Mouse (Mus musculus) C2C12 (cell line): ENCODE measurements around the gene Zfp879. TPM values are rescaled to one million over a fixed set of nuclear protein-coding genes. Genes with fewer than 3 reads are reported as not detected.

ENCODE experiments used
- H3K27me3 ChIP-seq: one replicate; pipeline ENCODE4 v1.6.1; 2011; ENCODE audit not compliant: control insufficient read depth, insufficient read depth, insufficient read length
- H3K36me3 ChIP-seq: one replicate; pipeline ENCODE4 v1.6.1; 2011; ENCODE audit not compliant: control insufficient read depth, insufficient read depth
- H3K4me3 ChIP-seq: one replicate; pipeline ENCODE4 v1.5.1; 2011; ENCODE audit warnings: mild to moderate bottlenecking, control low read depth; ENCODE audit not compliant: poor library complexity, insufficient read depth, severe bottlenecking
- H3K79me2 ChIP-seq: one replicate; pipeline ENCODE4 v1.6.1; 2011; ENCODE audit not compliant: control insufficient read depth, insufficient read depth
- H3K79me3 ChIP-seq: one replicate; pipeline ENCODE4 v1.6.1; 2011; ENCODE audit warnings: low read depth, control low read depth
- H3ac ChIP-seq: one replicate; pipeline ENCODE3; 2011; ENCODE audit warnings: low read depth; ENCODE audit not compliant: control insufficient read depth, insufficient read length
- CEBPB ChIP-seq: IDR thresholded peaks from one replicate; pipeline ENCODE4 v1.6.1; 2011; ENCODE audit warnings: low read depth, mild to moderate bottlenecking, control low read depth, moderate library complexity
- CTCF ChIP-seq: IDR thresholded peaks from one replicate; pipeline ENCODE4 v1.5.1; 2011; ENCODE audit not compliant: control insufficient read depth, insufficient read depth, insufficient read length
- FOSL1 ChIP-seq: IDR thresholded peaks from one replicate; pipeline ENCODE4 v1.8.0; 2011; ENCODE audit warnings: mild to moderate bottlenecking, low read length; ENCODE audit not compliant: poor library complexity, insufficient read depth, severe bottlenecking
- MAX ChIP-seq: IDR thresholded peaks from one replicate; pipeline ENCODE4 v1.6.1; 2011; ENCODE audit warnings: mild to moderate bottlenecking, control low read depth
- MYOD1 ChIP-seq: IDR thresholded peaks from one replicate; pipeline ENCODE4 v1.6.1; 2011; ENCODE audit warnings: low read depth; ENCODE audit not compliant: control insufficient read depth, insufficient read length
- MYOG ChIP-seq: IDR thresholded peaks from one replicate; pipeline ENCODE4 v1.6.1; 2011; ENCODE audit not compliant: control insufficient read depth, insufficient read length; ENCODE audit errors: extremely low read depth
- USF1 ChIP-seq: IDR thresholded peaks from one replicate; pipeline ENCODE4 v1.6.1; 2011; ENCODE audit warnings: low read depth, mild to moderate bottlenecking, control low read depth, moderate library complexity
- polyA plus RNA-seq: library from polyadenylated mRNA; unstranded; fragments of >200 nt; fragmentation: generic; extraction: Trizol; gene quantifications from one replicate; pipeline ENCODE4 v1.2.1, GENCODE M21; 2012; ENCODE audit warnings: missing spikeins

The Zfp879 gene
- polyA plus RNA-seq, 1 experiment = 0.01 TPM

DNA sequence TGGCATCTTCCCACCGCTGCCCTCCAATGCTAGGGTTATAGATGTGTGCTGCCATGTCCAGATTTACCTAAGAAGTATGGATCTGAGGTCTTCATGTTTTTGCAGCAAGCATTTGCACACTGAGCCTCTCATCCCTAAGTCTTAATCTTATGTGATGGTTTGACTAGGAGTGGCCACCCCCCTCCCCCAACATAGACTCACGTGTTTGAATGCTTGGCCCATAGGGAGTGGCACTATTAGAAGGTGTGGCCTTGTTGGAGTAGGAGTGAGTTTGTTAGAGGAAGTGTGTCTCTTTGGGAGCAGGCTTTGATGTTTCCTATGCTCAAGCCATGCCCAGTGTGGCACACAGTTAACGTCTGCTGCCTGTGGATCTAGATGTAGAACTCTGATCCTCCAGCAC is 37.3 kb upstream of the Zfp879 start:
- no peaks in the 10 kb centered on the region for H3K79me2 ChIP-seq
- H3K79me3 ChIP-seq = no peaks in the 10 kb centered on the region
- H3ac ChIP-seq = no peak overlapping the region
- no peaks in the 10 kb centered on the region for H3K36me3 ChIP-seq
- TF ChIP-seq MAX (no peak), CEBPB (no peak), USF1 (no peak), FOSL1 (no peak), CTCF (no peak), MYOD1 (no peak), MYOG (no peak)
- no peak overlapping the region for H3K4me3 ChIP-seq
- H3K27me3 ChIP-seq = no peaks in the 10 kb centered on the region

DNA sequence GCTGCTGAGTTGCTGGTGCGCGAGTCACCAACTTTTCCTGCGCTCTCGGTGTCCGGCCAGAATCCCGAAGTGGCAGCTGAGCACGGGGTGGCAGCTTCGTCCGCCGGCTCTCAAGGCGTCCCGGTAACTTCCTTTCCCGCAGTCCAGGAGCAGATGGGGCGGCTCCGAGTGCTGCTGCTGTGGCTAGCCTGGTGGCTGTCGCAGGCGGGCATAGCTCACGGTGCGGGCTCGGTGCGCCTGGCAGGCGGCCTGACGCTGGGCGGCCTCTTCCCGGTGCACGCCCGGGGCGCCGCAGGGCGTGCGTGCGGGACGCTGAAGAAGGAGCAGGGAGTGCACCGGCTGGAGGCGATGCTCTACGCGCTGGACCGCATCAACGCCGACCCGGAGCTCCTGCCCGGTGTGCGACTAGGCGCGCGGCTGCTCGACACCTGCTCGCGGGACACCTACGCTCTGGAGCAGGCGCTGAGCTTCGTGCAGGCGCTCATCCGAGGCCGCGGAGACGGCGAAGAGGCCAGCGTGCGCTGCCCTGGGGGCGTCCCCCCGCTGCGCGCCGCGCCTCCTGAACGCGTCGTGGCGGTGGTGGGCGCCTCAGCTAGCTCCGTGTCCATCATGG is 9.7 kb upstream of the Zfp879 start:
- Histone ChIP-seq H3K79me3 (no peaks in the 10 kb centered on the region), H3K4me3 (no peak overlapping the region), H3K36me3 (no peaks in the 10 kb centered on the region), H3K79me2 (no peaks in the 10 kb centered on the region), H3K27me3 (peaks cover 67% of the 10 kb centered on the region), H3ac (no peak overlapping the region)
- no peak for TF ChIP-seq MAX
- no peak for TF ChIP-seq MYOD1
- no peak for TF ChIP-seq FOSL1
- no peak for TF ChIP-seq CTCF
- TF ChIP-seq USF1 = no peak
- TF ChIP-seq MYOG = no peak
- TF ChIP-seq CEBPB = no peak

DNA sequence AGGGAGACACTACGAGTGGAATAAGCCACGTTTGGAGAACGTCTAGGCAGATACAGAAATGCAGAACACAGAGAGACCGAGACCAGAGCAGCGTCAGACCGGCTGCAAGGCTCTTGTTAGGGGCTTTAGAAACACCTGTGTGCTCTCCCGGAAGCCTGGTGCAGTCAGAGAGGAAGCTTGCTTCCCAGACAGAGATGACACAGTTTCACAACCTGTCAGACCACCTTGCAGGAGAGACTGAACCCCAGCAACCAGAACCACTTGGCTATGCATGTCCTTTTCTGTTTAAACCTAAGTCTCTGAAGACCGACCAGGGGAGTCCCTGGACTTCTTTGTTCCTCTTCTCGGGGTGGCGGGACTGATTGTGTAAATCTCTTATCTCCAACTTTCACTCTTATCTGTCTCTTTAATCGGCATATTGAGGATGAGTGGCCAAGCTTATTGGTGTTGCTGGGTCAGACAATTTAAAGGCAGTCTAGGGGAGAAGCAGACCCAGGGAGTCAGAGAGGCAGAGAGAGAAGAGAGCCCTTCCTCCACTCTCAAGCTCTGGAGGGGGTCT is 8.9 kb upstream of the Zfp879 start, which contains the start of gene Grm6:
Grm6 (plus strand) TSS at position 509 of the 559 bp plus-strand sequence.
- no peaks in the 10 kb centered on the region for H3K79me2 ChIP-seq
- H3K36me3 ChIP-seq = no peaks in the 10 kb centered on the region
- H3K27me3 ChIP-seq = peaks cover 67% of the 10 kb centered on the region
- no peaks in the 10 kb centered on the region for H3K79me3 ChIP-seq
- H3ac ChIP-seq = no peak within 1 kb of the TSS
- no peak within 1 kb of the TSS for H3K4me3 ChIP-seq
- TF ChIP-seq MAX (no peak), MYOD1 (no peak), CTCF (no peak), USF1 (no peak), MYOG (no peak), CEBPB (no peak), FOSL1 (no peak)

DNA sequence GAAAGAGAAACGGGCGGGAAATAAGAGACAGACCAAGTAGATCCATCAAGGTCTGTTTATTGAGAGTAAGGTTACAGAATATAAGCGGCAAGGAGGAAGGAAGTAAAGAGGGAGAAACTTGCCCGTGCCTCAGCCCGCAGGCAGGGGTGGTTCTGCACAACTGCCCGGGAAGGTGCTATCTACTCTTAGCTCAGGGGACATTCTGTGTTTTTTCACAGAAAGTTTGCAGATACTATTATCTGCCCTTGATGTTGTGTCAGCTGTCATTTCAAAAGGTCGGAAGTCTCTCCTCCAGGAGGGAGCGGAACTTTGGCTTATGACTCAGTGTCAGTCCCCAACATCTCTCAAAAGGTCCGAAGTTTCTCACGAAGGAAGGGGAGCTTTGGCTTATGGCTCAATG is 8.0 kb upstream of the Zfp879 start:
- Histone ChIP-seq H3ac (no peak overlapping the region), H3K27me3 (peaks cover 75% of the 10 kb centered on the region), H3K79me2 (no peaks in the 10 kb centered on the region), H3K4me3 (no peak overlapping the region), H3K36me3 (no peaks in the 10 kb centered on the region), H3K79me3 (no peaks in the 10 kb centered on the region)
- TF ChIP-seq MYOG = no peak
- TF ChIP-seq MYOD1 = no peak
- TF ChIP-seq CTCF = no peak
- TF ChIP-seq CEBPB = no peak
- no peak for TF ChIP-seq USF1
- TF ChIP-seq FOSL1 = no peak
- TF ChIP-seq MAX = no peak

DNA sequence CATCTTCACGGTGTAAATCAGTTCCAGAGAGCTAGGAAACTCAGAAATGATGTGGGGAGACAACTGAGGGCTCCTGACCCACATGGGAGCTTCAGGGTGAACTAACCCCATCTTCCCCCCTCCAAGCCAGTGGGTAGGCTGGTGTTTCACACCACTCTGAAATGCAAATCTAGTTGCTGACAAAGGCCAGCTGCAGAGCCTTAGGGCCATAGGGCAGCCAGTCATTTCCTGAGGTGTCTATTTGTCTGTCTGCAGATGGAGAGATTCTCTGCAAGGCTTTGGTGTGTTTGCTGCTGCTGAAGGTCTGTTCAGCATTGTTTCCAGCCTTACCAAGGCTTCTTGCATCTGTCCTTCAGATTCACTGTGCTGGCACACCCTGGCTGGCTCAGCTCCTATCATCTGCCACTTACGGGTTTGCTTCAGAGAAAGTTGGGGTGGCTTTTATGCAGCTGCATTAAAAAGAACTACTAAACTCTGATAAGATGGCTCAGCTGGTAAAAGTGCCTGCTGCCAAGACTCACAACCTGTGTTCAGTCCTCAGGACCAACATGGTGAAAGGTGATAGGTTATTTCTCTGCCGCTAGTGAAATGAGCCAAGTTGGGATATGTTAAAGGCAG is 7.3 kb upstream of the Zfp879 start:
- no peaks in the 10 kb centered on the region for H3K79me3 ChIP-seq
- no peaks in the 10 kb centered on the region for H3K36me3 ChIP-seq
- no peaks in the 10 kb centered on the region for H3K79me2 ChIP-seq
- H3K4me3 ChIP-seq = no peak overlapping the region
- peaks cover 69% of the 10 kb centered on the region for H3K27me3 ChIP-seq
- H3ac ChIP-seq = no peak overlapping the region
- TF ChIP-seq USF1 = no peak
- no peak for TF ChIP-seq MAX
- no peak for TF ChIP-seq CTCF
- TF ChIP-seq FOSL1 = no peak
- TF ChIP-seq MYOG = no peak
- TF ChIP-seq MYOD1 = no peak
- TF ChIP-seq CEBPB = no peak
